Mouse (Mus musculus) liver, embryonic 15.5 days (tissue): ENCODE measurements at regions not wholly inside any gene's neighbourhood (a gene's known extent, or its start where the extent isn't known, plus 50 kb on each side); places are given as distances from the start of the nearest gene placed in this dataset.
A peak's percentile ranks its signal among the peaks of the same experiment; 100 is the strongest.

ENCODE experiments used
- ATAC-seq: fragments of 200-750 bp; cut with Nextera tagmentation; 2 replicates; pipeline ENCODE4 v1.8.0; 2017; ENCODE audit warnings: moderate number of reproducible peaks, mild to moderate bottlenecking, moderate library complexity; ENCODE audit not compliant: insufficient read depth
- H3K27ac ChIP-seq: fragments of 300-500 bp; sonication (generic); replicated peaks from 2 replicates; pipeline ENCODE4 v1.5.1; 2015; ENCODE audit warnings: mild to moderate bottlenecking, inconsistent platforms
- H3K27me3 ChIP-seq: fragments of 300-500 bp; sonication (generic); 2 replicates; pipeline ENCODE4 v1.6.1; 2015; ENCODE audit warnings: mild to moderate bottlenecking, inconsistent platforms
- H3K36me3 ChIP-seq: fragments of 300-500 bp; sonication (generic); replicated peaks from 2 replicates; pipeline ENCODE4 v1.6.1; 2015; ENCODE audit warnings: moderate library complexity, mild to moderate bottlenecking, inconsistent platforms
- H3K4me1 ChIP-seq: fragments of 300-500 bp; sonication (generic); replicated peaks from 2 replicates; pipeline ENCODE4 v1.6.1; 2015; ENCODE audit warnings: inconsistent platforms
- H3K4me2 ChIP-seq: fragments of 300-500 bp; sonication (generic); 2 replicates; pipeline ENCODE4 v1.6.1; 2015; ENCODE audit warnings: moderate library complexity, mild to moderate bottlenecking, inconsistent platforms
- H3K4me3 ChIP-seq: fragments of 300-500 bp; sonication (generic); replicated peaks from 2 replicates; pipeline ENCODE4 v1.5.1; 2015; ENCODE audit warnings: mild to moderate bottlenecking, inconsistent platforms
- H3K9ac ChIP-seq: fragments of 300-500 bp; sonication (generic); 2 replicates; pipeline ENCODE4 v1.6.1; 2015; ENCODE audit warnings: moderate library complexity, mild to moderate bottlenecking, inconsistent platforms
- H3K9me3 ChIP-seq: fragments of 300-500 bp; sonication (generic); replicated peaks from 2 replicates; pipeline ENCODE4 v1.6.1; 2016; ENCODE audit warnings: inconsistent platforms
- WGBS: fragments of 180-500 bp; shearing (Covaris S2); methylation state at CpG from one replicate; pipeline ENCODE4 v1.1.7; 2015; ENCODE audit warnings: mixed read lengths; ENCODE audit not compliant: insufficient replicate concordance; 5-methylcytosine and 5-hydroxymethylcytosine counted together

GRCm38 (mm10) chr14:54099360-54099759 is 154.5 kb downstream of the Dad1 start:
- Histone ChIP-seq H3K4me1 (peaks cover 20% of the 10 kb centered on the region), H3K27ac (no peak overlapping the region), H3K36me3 (no peaks in the 10 kb centered on the region), H3K9ac (no peak overlapping the region), H3K9me3 (no peaks in the 10 kb centered on the region), H3K4me2 (no peak overlapping the region), H3K4me3 (no peak overlapping the region), H3K27me3 (peaks cover 60% of the 10 kb centered on the region)
- ATAC-seq, result no peak
- WGBS, result 48% methylated on average over 6 of the region's 6 CpGs

GRCm38 (mm10) chr14:54098122-54098775 is 155.7 kb downstream of the Dad1 start:
- Histone ChIP-seq H3K9me3 (no peaks in the 10 kb centered on the region), H3K36me3 (no peaks in the 10 kb centered on the region), H3K4me1 (peaks cover 20% of the 10 kb centered on the region), H3K9ac (no peak overlapping the region), H3K4me2 (no peak overlapping the region), H3K27ac (no peak overlapping the region), H3K4me3 (no peak overlapping the region), H3K27me3 (peaks cover 54% of the 10 kb centered on the region)
- WGBS, result 43% methylated on average over 10 of the region's 10 CpGs
- no peak for ATAC-seq

GRCm38 (mm10) chr14:54097026-54097425 is 156.9 kb downstream of the Dad1 start:
- Histone ChIP-seq H3K27me3 (peaks cover 47% of the 10 kb centered on the region), H3K9me3 (no peaks in the 10 kb centered on the region), H3K36me3 (no peaks in the 10 kb centered on the region), H3K4me3 (no peak overlapping the region), H3K9ac (no peak overlapping the region), H3K4me2 (no peak overlapping the region), H3K4me1 (peaks cover 18% of the 10 kb centered on the region), H3K27ac (no peak overlapping the region)
- no peak for ATAC-seq
- 53% methylated on average over 2 of the region's 2 CpGs for WGBS

GRCm38 (mm10) chr14:54092444-54092843 is 161.5 kb downstream of the Dad1 start:
- WGBS, result 72% methylated on average over 6 of the region's 6 CpGs
- Histone ChIP-seq H3K4me2 (no peak overlapping the region), H3K4me3 (no peak overlapping the region), H3K9me3 (no peaks in the 10 kb centered on the region), H3K27ac (no peak overlapping the region), H3K4me1 (no peaks in the 10 kb centered on the region; the same call in 1 of the 2 replicates), H3K36me3 (no peaks in the 10 kb centered on the region), H3K9ac (no peak overlapping the region), H3K27me3 (peaks cover 21% of the 10 kb centered on the region)
- no peak for ATAC-seq

- Histone ChIP-seq H3K36me3 (no peaks in the 10 kb centered on the region), H3K27ac (no peak overlapping the region), H3K4me2 (no peak overlapping the region), H3K27me3 (peaks cover 16% of the 10 kb centered on the region), H3K4me3 (no peak overlapping the region), H3K4me1 (peaks cover 12% of the 10 kb centered on the region; the same call in 1 of the 2 replicates), H3K9me3 (no peaks in the 10 kb centered on the region), H3K9ac (no peak overlapping the region)
- ATAC-seq, result no peak
- WGBS, result 72% methylated on average over 11 of the region's 11 CpGs
Observed at GRCm38 (mm10) chr14:54086660-54087059, 167.2 kb downstream of the Dad1 start.

GRCm38 (mm10) chr14:54074659-54075058 is 179.2 kb downstream of the Dad1 start:
- H3K9me3 ChIP-seq, result no peaks in the 10 kb centered on the region
- H3K4me3 ChIP-seq, result no peak overlapping the region
- no peaks in the 10 kb centered on the region for H3K36me3 ChIP-seq
- no peak overlapping the region for H3K9ac ChIP-seq
- peaks cover 44% of the 10 kb centered on the region for H3K4me1 ChIP-seq
- 27% methylated on average over 3 of the region's 3 CpGs for WGBS
- H3K4me2 ChIP-seq, result no peak overlapping the region
- no peaks in the 10 kb centered on the region for H3K27me3 ChIP-seq
- no peak overlapping the region for H3K27ac ChIP-seq
- no peak for ATAC-seq

- H3K4me3 ChIP-seq, result no peak overlapping the region
- no peaks in the 10 kb centered on the region for H3K36me3 ChIP-seq
- WGBS, result 61% methylated on average over 10 of the region's 10 CpGs
- ATAC-seq, result no peak
- no peaks in the 10 kb centered on the region for H3K27me3 ChIP-seq
- no peaks in the 10 kb centered on the region for H3K9me3 ChIP-seq
- no peak overlapping the region for H3K27ac ChIP-seq
- H3K4me1 ChIP-seq, result peaks cover 62% of the 10 kb centered on the region
- H3K9ac ChIP-seq, result no peak overlapping the region
- no peak overlapping the region for H3K4me2 ChIP-seq
Observed at GRCm38 (mm10) chr14:54072283-54072912, 181.5 kb downstream of the Dad1 start.

- no peaks in the 10 kb centered on the region for H3K36me3 ChIP-seq
Observed at GRCm38 (mm10) chr14:54070240-54070639, 183.7 kb downstream of the Dad1 start.

GRCm38 (mm10) chr14:54068684-54069083 is 185.2 kb downstream of the Dad1 start:
- peak overlapping the region; percentile 31; the same call in 1 of the 2 replicates for H3K4me2 ChIP-seq

More at GRCm38 (mm10) chr14:54070240-54070639, 183.7 kb downstream of the Dad1 start:
- no peaks in the 10 kb centered on the region for H3K27me3 ChIP-seq
- H3K4me1 ChIP-seq, result peaks cover 60% of the 10 kb centered on the region
- peak overlapping the region; percentile 61 for H3K27ac ChIP-seq
- no peak overlapping the region for H3K4me3 ChIP-seq
- H3K9ac ChIP-seq, result no peak overlapping the region
- no peaks in the 10 kb centered on the region for H3K9me3 ChIP-seq
- peak overlapping the region; percentile 38 for H3K4me2 ChIP-seq
- peak; percentile 87 for ATAC-seq

GRCm38 (mm10) chr14:54065466-54065865 is 188.4 kb downstream of the Dad1 start:
- Histone ChIP-seq H3K4me2 (no peak overlapping the region), H3K36me3 (no peaks in the 10 kb centered on the region), H3K27me3 (peaks cover 34% of the 10 kb centered on the region), H3K9ac (no peak overlapping the region), H3K27ac (no peak overlapping the region), H3K4me3 (no peak overlapping the region), H3K4me1 (peaks cover 43% of the 10 kb centered on the region), H3K9me3 (no peaks in the 10 kb centered on the region)
- 58% methylated on average over 4 of the region's 4 CpGs for WGBS
- no peak for ATAC-seq

More at GRCm38 (mm10) chr14:54068684-54069083, 185.2 kb downstream of the Dad1 start:
- H3K9me3 ChIP-seq, result no peaks in the 10 kb centered on the region
- H3K36me3 ChIP-seq, result no peaks in the 10 kb centered on the region
- H3K4me1 ChIP-seq, result peaks cover 69% of the 10 kb centered on the region
- peak; percentile 75 for ATAC-seq
- peak overlapping the region; percentile 71 for H3K27ac ChIP-seq
- H3K4me3 ChIP-seq, result no peak overlapping the region
- 49% methylated on average over 1 of the region's 1 CpGs for WGBS
- H3K9ac ChIP-seq, result no peak overlapping the region; the same call in 1 of the 2 replicates
- H3K27me3 ChIP-seq, result peaks cover 6% of the 10 kb centered on the region

- Histone ChIP-seq H3K27me3 (peaks cover 40% of the 10 kb centered on the region), H3K9me3 (no peaks in the 10 kb centered on the region), H3K4me1 (peaks cover 37% of the 10 kb centered on the region), H3K4me3 (no peak overlapping the region), H3K27ac (no peak overlapping the region), H3K9ac (no peak overlapping the region), H3K36me3 (no peaks in the 10 kb centered on the region), H3K4me2 (peak overlapping the region; percentile 34)
- WGBS, result 17% methylated on average over 11 of the region's 11 CpGs
- peak; percentile 54 for ATAC-seq
Observed at GRCm38 (mm10) chr14:54064541-54065402, 189.1 kb downstream of the Dad1 start.
